Mouse (Mus musculus): ENCODE results near the gene Hus1b.
A peak's percentile ranks its signal among the peaks of the same experiment; 100 is the strongest.

The Hus1b gene

GRCm38 (mm10) chr13:30913757-30914156, 33.8 kb downstream of the Hus1b start:
- DNase-seq (ENCODE audit: low read depth, low spot score): no peak
- no peaks in the 10 kb centered on the region for H3K27me3 ChIP-seq (ENCODE audit: control insufficient read depth, insufficient read depth, low read length, poor library complexity, severe bottlenecking)
- no peaks in the 10 kb centered on the region for H3K36me3 ChIP-seq (ENCODE audit: control insufficient read depth, insufficient read depth, low read length, poor library complexity, severe bottlenecking)

GRCm38 (mm10) chr13:30913028-30913427, 34.5 kb downstream of the Hus1b start:
- peak; percentile 5 for DNase-seq (ENCODE audit: low read depth, low spot score)
- no peaks in the 10 kb centered on the region for H3K27me3 ChIP-seq (ENCODE audit: control insufficient read depth, insufficient read depth, low read length, poor library complexity, severe bottlenecking)
- H3K36me3 ChIP-seq (ENCODE audit: control insufficient read depth, insufficient read depth, low read length, poor library complexity, severe bottlenecking): no peaks in the 10 kb centered on the region

GRCm38 (mm10) chr13:30911931-30912625, 35.5 kb downstream of the Hus1b start:
- no peaks in the 10 kb centered on the region for H3K27me3 ChIP-seq (ENCODE audit: control insufficient read depth, insufficient read depth, low read length, poor library complexity, severe bottlenecking)
- peak; percentile 33 for DNase-seq (ENCODE audit: low read depth, low spot score)
- H3K36me3 ChIP-seq (ENCODE audit: control insufficient read depth, insufficient read depth, low read length, poor library complexity, severe bottlenecking): no peaks in the 10 kb centered on the region

GRCm38 (mm10) chr13:30910889-30911288, 36.7 kb downstream of the Hus1b start:
- H3K27me3 ChIP-seq (ENCODE audit: control insufficient read depth, insufficient read depth, low read length, poor library complexity, severe bottlenecking): 0 out of 2 replicates have a peak, but pooled peaks cover 1% of the 10 kb centered on the region
- no peaks in the 10 kb centered on the region for H3K36me3 ChIP-seq (ENCODE audit: control insufficient read depth, insufficient read depth, low read length, poor library complexity, severe bottlenecking)
- DNase-seq (ENCODE audit: low read depth, low spot score): no peak

DNA sequence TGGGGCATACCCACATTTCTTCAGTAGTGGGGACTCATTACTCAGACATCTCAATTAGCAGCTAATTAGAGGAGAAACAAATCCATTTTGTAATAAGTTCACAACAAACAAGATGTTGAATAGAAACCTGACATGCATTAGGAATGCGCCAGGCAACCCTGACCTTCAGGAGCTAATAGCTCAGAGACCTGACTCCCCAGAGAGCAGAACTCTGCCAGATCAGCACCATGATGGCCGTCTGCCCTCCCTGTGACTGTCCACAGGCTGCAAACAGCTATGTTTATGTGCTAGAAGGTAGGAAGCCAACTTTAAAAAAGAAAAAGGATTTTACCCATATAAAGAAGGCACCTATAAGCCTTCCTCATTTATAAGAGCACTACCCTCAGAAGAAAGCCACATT, 45.3 kb downstream of the Hus1b start:
- H3K36me3 ChIP-seq (ENCODE audit: control insufficient read depth, insufficient read depth, low read length, poor library complexity, severe bottlenecking): no peaks in the 10 kb centered on the region; the same call in 1 of the 2 replicates

DNA sequence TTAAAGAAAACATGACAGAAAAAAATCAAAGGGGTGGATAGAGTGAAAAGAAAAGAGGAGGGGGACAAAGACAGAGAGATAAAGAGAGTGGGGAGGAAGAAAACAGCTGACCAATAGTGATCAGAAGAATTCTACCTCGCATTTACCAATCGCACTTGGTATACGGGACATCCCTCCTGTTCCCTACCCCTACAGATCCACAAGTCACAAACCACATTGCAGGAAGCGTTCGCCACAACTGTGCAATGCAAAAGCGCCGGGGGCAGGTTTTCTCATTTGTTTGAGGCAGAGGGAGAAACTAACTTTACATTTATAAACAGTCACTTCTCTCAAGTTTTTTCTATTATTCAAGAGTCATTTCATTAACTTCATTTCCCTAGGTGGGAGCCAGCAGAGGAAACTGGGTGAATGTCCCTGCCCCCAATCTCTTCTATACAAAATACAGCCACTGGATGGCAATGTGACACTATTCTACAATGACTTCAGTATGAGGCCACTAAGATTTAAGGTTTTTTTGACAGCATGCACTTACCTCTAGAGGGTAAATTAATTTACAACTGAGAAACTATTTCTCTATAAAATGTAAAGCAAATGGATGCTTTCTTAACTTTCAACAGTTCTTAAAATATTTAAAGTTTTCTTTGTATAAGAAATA, 46.0 kb downstream of the Hus1b start:
- DNase-seq (ENCODE audit: low read depth, low spot score): peak; percentile 47
- H3K27me3 ChIP-seq (ENCODE audit: control insufficient read depth, insufficient read depth, low read length, poor library complexity, severe bottlenecking): 0 out of 2 replicates have a peak, but pooled peaks cover 1% of the 10 kb centered on the region
- no peaks in the 10 kb centered on the region; the same call in 1 of the 2 replicates for H3K36me3 ChIP-seq (ENCODE audit: control insufficient read depth, insufficient read depth, low read length, poor library complexity, severe bottlenecking)

More for the DNA sequence above, 45.3 kb downstream of the Hus1b start:
- no peak for DNase-seq (ENCODE audit: low read depth, low spot score)
- 0 out of 2 replicates have a peak, but pooled peaks cover 1% of the 10 kb centered on the region for H3K27me3 ChIP-seq (ENCODE audit: control insufficient read depth, insufficient read depth, low read length, poor library complexity, severe bottlenecking)

Measured in splenic B cell, adult 2 months (primary cell).